Mouse (Mus musculus) MEL (cell line): ENCODE measurements around the gene Ets1. TPM values are rescaled to one million over a fixed set of nuclear protein-coding genes. Genes with fewer than 3 reads are reported as not detected.

Experiments used
- DNase-seq: peaks from one replicate; pipeline ENCODE4 v3.0.0; 2011; ENCODE audit warnings: low read depth, low spot score
- H3K27ac ChIP-seq: 2 replicates; pipeline ENCODE4 v1.5.1; 2012; ENCODE audit warnings: low read depth, mild to moderate bottlenecking, control low read depth, low read length, moderate library complexity; ENCODE audit not compliant: control insufficient read depth
- H3K27me3 ChIP-seq, 2 experiments: fragments of 150-350 bp in 1 of 2; sonication (generic) in 1 of 2; 2 replicates each; pipeline ENCODE4 v1.6.1; 2012; ENCODE audit warnings: low read length in 2 of 2, mild to moderate bottlenecking in 2 of 2, improper control_type of control experiment in 1 of 2, moderate library complexity in 1 of 2; ENCODE audit not compliant: insufficient read depth in 2 of 2, control insufficient read depth in 1 of 2
- H3K36me3 ChIP-seq, 2 experiments: 2 replicates each; pipeline ENCODE4 v1.6.1; 2012 to 2014; ENCODE audit warnings: low read length in 2 of 2, improper control_type of control experiment in 1 of 2, inconsistent platforms in 1 of 2, mild to moderate bottlenecking in 1 of 2; ENCODE audit not compliant: insufficient read depth in 2 of 2, control insufficient read depth in 1 of 2
- H3K4me1 ChIP-seq, 2 experiments: fragments of 150-350 bp in 1 of 2; sonication (generic) in 1 of 2; 2 replicates each; pipeline ENCODE4 v1.6.1; 2012; ENCODE audit warnings: low read length in 2 of 2, improper control_type of control experiment in 1 of 2, mild to moderate bottlenecking in 1 of 2; ENCODE audit not compliant: insufficient read depth in 2 of 2, control insufficient read depth in 1 of 2
- H3K4me3 ChIP-seq, 2 experiments: fragments of 150-350 bp in 1 of 2; sonication (generic) in 1 of 2; 2 replicates each; pipeline ENCODE4 v1.5.1; 2012; ENCODE audit warnings: low read depth in 2 of 2, low read length in 2 of 2, mild to moderate bottlenecking in 2 of 2, moderate library complexity in 2 of 2, control low read depth in 1 of 2, improper control_type of control experiment in 1 of 2; ENCODE audit not compliant: control insufficient read depth in 1 of 2, insufficient read depth in 1 of 2
- H3K79me2 ChIP-seq: 2 replicates; pipeline ENCODE4 v1.6.1; 2012; ENCODE audit warnings: mild to moderate bottlenecking, low read length, moderate library complexity; ENCODE audit not compliant: control insufficient read depth, poor library complexity, insufficient read depth
- H3K9ac ChIP-seq: 2 replicates; pipeline ENCODE4 v1.6.1; 2012; ENCODE audit warnings: low read depth, mild to moderate bottlenecking, control low read depth, low read length, moderate library complexity; ENCODE audit not compliant: control insufficient read depth, poor library complexity, severe bottlenecking
- H3K9me3 ChIP-seq: fragments of 150-350 bp; sonication (generic); replicated peaks from 2 replicates; pipeline ENCODE4 v1.6.1; 2012; ENCODE audit warnings: mild to moderate bottlenecking, low read length, improper control_type of control experiment, moderate library complexity; ENCODE audit not compliant: insufficient read depth
- BHLHE40 ChIP-seq: IDR thresholded peaks from 2 replicates; pipeline ENCODE4 v1.6.1; 2012; ENCODE audit warnings: low read depth, mild to moderate bottlenecking, inconsistent platforms, low read length, improper control_type of control experiment, borderline replicate concordance
- CHD2 ChIP-seq: IDR thresholded peaks from 2 replicates; pipeline ENCODE4 v1.6.1; 2011; ENCODE audit warnings: low read length, improper control_type of control experiment
- EP300 ChIP-seq, 2 experiments: IDR thresholded peaks; 2 replicates each; pipeline ENCODE4 v1.6.1; 2011; ENCODE audit warnings: improper control_type of control experiment in 2 of 2, low read length in 2 of 2, low read depth in 1 of 2, mild to moderate bottlenecking in 1 of 2
- GABPA ChIP-seq: IDR thresholded peaks from 2 replicates; pipeline ENCODE4 v1.6.1; 2012; ENCODE audit warnings: low read depth, mild to moderate bottlenecking, inconsistent platforms, low read length, improper control_type of control experiment, moderate library complexity
- GATA1 ChIP-seq: IDR thresholded peaks from 2 replicates; pipeline ENCODE4 v1.6.1; 2011; ENCODE audit warnings: low read depth, low read length, improper control_type of control experiment
- HCFC1 ChIP-seq: IDR thresholded peaks from 2 replicates; pipeline ENCODE4 v1.6.1; 2012; ENCODE audit warnings: low read depth, mild to moderate bottlenecking, inconsistent platforms, low read length, improper control_type of control experiment, moderate library complexity
- JUND ChIP-seq: IDR thresholded peaks from 2 replicates; pipeline ENCODE4 v1.6.1; 2011; ENCODE audit warnings: low read depth, mild to moderate bottlenecking, improper control_type of control experiment, low read length
- MAZ ChIP-seq: IDR thresholded peaks from 2 replicates; pipeline ENCODE4 v1.6.1; 2012; ENCODE audit warnings: low read depth, mild to moderate bottlenecking, inconsistent platforms, low read length, improper control_type of control experiment
- MYB ChIP-seq: IDR thresholded peaks from 2 replicates; pipeline ENCODE4 v1.6.1; 2011; ENCODE audit warnings: mild to moderate bottlenecking, low read depth, low read length, improper control_type of control experiment
- NELFE ChIP-seq: IDR thresholded peaks from 2 replicates; pipeline ENCODE4 v1.6.1; 2011; ENCODE audit warnings: low read depth, low read length, improper control_type of control experiment
- NRF1 ChIP-seq: IDR thresholded peaks from 2 replicates; pipeline ENCODE4 v1.6.1; 2014; ENCODE audit warnings: low read depth, mild to moderate bottlenecking, inconsistent platforms, low read length, improper control_type of control experiment, moderate library complexity; ENCODE audit not compliant: poor library complexity, insufficient read depth, severe bottlenecking
- POLR2A ChIP-seq, 2 experiments: IDR thresholded peaks; 2 replicates each; pipeline ENCODE4 v1.6.1; 2011 to 2012; ENCODE audit warnings: low read length in 2 of 2, mild to moderate bottlenecking in 2 of 2, control low read depth in 1 of 2, improper control_type of control experiment in 1 of 2, low read depth in 1 of 2, moderate library complexity in 1 of 2; ENCODE audit not compliant: control insufficient read depth in 1 of 2, insufficient read depth in 1 of 2, poor library complexity in 1 of 2
- POLR2AphosphoS2 ChIP-seq: IDR thresholded peaks from 2 replicates; pipeline ENCODE4 v1.6.1; 2011; ENCODE audit warnings: low read length, improper control_type of control experiment
- RAD21 ChIP-seq: IDR thresholded peaks from 2 replicates; pipeline ENCODE4 v1.6.1; 2011; ENCODE audit warnings: mild to moderate bottlenecking, low read depth, low read length, improper control_type of control experiment
- RCOR1 ChIP-seq: IDR thresholded peaks from 2 replicates; pipeline ENCODE4 v1.6.1; 2012; ENCODE audit warnings: low read depth, mild to moderate bottlenecking, inconsistent platforms, low read length, improper control_type of control experiment
- SIN3A ChIP-seq: IDR thresholded peaks from 2 replicates; pipeline ENCODE4 v1.6.1; 2012; ENCODE audit warnings: low read length, improper control_type of control experiment, inconsistent platforms
- TAL1 ChIP-seq: IDR thresholded peaks from 2 replicates; pipeline ENCODE4 v1.6.1; 2012; ENCODE audit warnings: mild to moderate bottlenecking, inconsistent platforms, low read length, moderate library complexity, mixed read lengths
- TBP ChIP-seq: IDR thresholded peaks from 2 replicates; pipeline ENCODE4 v1.8.0; 2011; ENCODE audit warnings: low read depth, low read length, improper control_type of control experiment
- TCF12 ChIP-seq: IDR thresholded peaks from 2 replicates; pipeline ENCODE4 v1.6.1; 2014; ENCODE audit warnings: low read depth, mild to moderate bottlenecking, inconsistent platforms, low read length, improper control_type of control experiment, moderate library complexity
- USF1 ChIP-seq: IDR thresholded peaks from 2 replicates; pipeline ENCODE4 v1.6.1; 2014; ENCODE audit warnings: low read depth, mild to moderate bottlenecking, inconsistent platforms, low read length, improper control_type of control experiment, moderate library complexity
- USF2 ChIP-seq, 2 experiments: IDR thresholded peaks; 2 replicates each; pipeline ENCODE4 v1.6.1; 2011 to 2012; ENCODE audit warnings: improper control_type of control experiment in 2 of 2, low read length in 2 of 2, borderline replicate concordance in 1 of 2, inconsistent platforms in 1 of 2, low read depth in 1 of 2, mild to moderate bottlenecking in 1 of 2; ENCODE audit not compliant: insufficient read depth in 1 of 2
- ZKSCAN1 ChIP-seq: IDR thresholded peaks from 2 replicates; pipeline ENCODE4 v1.6.1; 2012; ENCODE audit warnings: low read depth, mild to moderate bottlenecking, inconsistent platforms, low read length, improper control_type of control experiment, moderate library complexity
- ZNF384 ChIP-seq: IDR thresholded peaks from 2 replicates; pipeline ENCODE4 v1.6.1; 2012; ENCODE audit warnings: low read depth, mild to moderate bottlenecking, inconsistent platforms, low read length, improper control_type of control experiment
- polyA plus RNA-seq, 2 experiments: library from polyadenylated mRNA; stranded (reverse) in 1 of 2; unstranded in 1 of 2; fragments of >175 nt in 1 of 2; fragments of >200 nt in 1 of 2; gene quantifications; 2 replicates each; pipeline versions ENCODE4 v1.2.1 to v1.2.4; 2012; ENCODE audit warnings: low replicate concordance in 2 of 2, low read depth in 1 of 2; ENCODE audit not compliant: insufficient read length in 2 of 2, insufficient read depth in 1 of 2, missing spikeins in 1 of 2
- total RNA-seq: library from RNA; depleted of rRNA; stranded (reverse); fragments of 300-350 nt; gene quantifications from 2 replicates; pipeline ENCODE4 v1.2.3, GENCODE M21; 2012

Ets1 gene
- total and polyA plus RNA-seq, 3 experiments: 0.10 to 0.19 TPM; not detected in 1

DNA sequence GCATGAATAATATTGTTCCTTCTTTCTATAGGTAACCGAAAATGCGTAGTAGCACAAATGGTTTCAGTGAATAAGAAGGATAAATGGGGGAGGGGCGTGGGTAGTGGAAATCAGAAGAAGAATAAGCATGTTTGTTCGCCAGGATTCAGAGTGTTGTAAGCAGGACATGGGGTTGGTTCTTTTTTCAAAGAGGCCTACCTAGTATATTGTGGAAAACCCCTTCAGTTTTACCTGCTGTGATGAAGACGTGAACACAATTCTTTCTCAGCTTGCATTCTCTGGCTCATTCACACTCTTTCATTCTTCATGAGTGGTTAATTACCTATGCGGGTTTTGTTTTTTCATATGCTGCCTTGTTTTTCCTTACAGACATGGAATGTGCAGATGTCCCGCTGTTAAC, 92.3 kb downstream of the Ets1 start:
- TF ChIP-seq RAD21 (no peak), BHLHE40 (no peak), SIN3A (no peak), POLR2A (IDR thresholded peaks at IDR 0.05; ENCODE audit: control insufficient read depth in 1 of 2, insufficient read depth in 1 of 2, low read depth in 1 of 2, low read length in 2 of 2, poor library complexity in 1 of 2) (no peak), TCF12 (no peak), JUND (no peak), ZKSCAN1 (no peak), MYB (no peak), GATA1 (no peak), TAL1 (no peak), TBP (no peak), POLR2AphosphoS2 (no peak), RCOR1 (no peak), CHD2 (no peak)
- no peak overlapping the region for H3K9ac ChIP-seq
- no peaks in the 10 kb centered on the region; a peak in 2 of 4 replicates for H3K27me3 ChIP-seq
- H3K4me3 ChIP-seq: no peak overlapping the region
- DNase-seq: no peak
- H3K79me2 ChIP-seq: no peaks in the 10 kb centered on the region
- H3K36me3 ChIP-seq: no peaks in the 10 kb centered on the region
- H3K27ac ChIP-seq: no peak overlapping the region
- H3K9me3 ChIP-seq: no peaks in the 10 kb centered on the region
- no peaks in the 10 kb centered on the region for H3K4me1 ChIP-seq

GRCm38 (mm10) chr9:32728806-32729205, 92.8 kb downstream of the Ets1 start:
- TF ChIP-seq USF2 (IDR thresholded peaks at IDR 0.05; ENCODE audit: borderline replicate concordance in 1 of 2, insufficient read depth in 1 of 2, low read depth in 1 of 2, low read length in 2 of 2) (no peak), MYB (no peak), POLR2AphosphoS2 (no peak), ZKSCAN1 (no peak), GABPA (no peak), NELFE (no peak), MAZ (no peak), NRF1 (no peak), HCFC1 (no peak), ZNF384 (no peak), EP300 (IDR thresholded peaks at IDR 0.05; ENCODE audit: low read depth in 1 of 2, low read length in 2 of 2) (no peak), USF1 (no peak), RAD21 (no peak)
- Histone ChIP-seq H3K9me3 (no peaks in the 10 kb centered on the region), H3K9ac (no peak overlapping the region), H3K4me1 (no peaks in the 10 kb centered on the region), H3K27me3 (no peaks in the 10 kb centered on the region; a peak in 2 of 4 replicates), H3K36me3 (no peaks in the 10 kb centered on the region), H3K4me3 (no peak overlapping the region), H3K79me2 (no peaks in the 10 kb centered on the region), H3K27ac (no peak overlapping the region)
- DNase-seq: no peak
